In genomic region chr6:94695121-94695930, GRCm38 (mm10) we compare ENCODE assay signal across 8 mouse cellular contexts. TPM values are rescaled to one million over a fixed set of nuclear protein-coding genes. Genes with fewer than 3 reads are reported as not detected.
DNase-seq lines count a peak whose midpoint lies in the region; ATAC-seq and TF ChIP-seq lines count a peak whose summit lies in the region.

No protein-coding gene starts in this region.

- DNase-seq in cerebellum, adult 9-10 months: peak; percentile 47
- DNase-seq in cerebellum, postnatal 14 days: no peak
- DNase-seq in lung, adult 2 months: no peak
- DNase-seq in adrenal gland, postnatal 14 days: no peak

- TF ChIP-seq POLR2A in lung, adult 2 months (IDR thresholded peaks at IDR 0.05; ENCODE audit: borderline replicate concordance, extremely low read depth, low read depth, low read length): no peak

- no peaks in the 10 kb centered on the region for H3K9me3 ChIP-seq in lung, embryonic 15.5 days
- no peaks in the 10 kb centered on the region for H3K9me3 ChIP-seq in intestine, embryonic 16.5 days (ENCODE audit: control insufficient read depth, low read length)
- H3K9me3 ChIP-seq in stomach, embryonic 16.5 days (replicated peaks; ENCODE audit: control insufficient read depth, low read length): no peaks in the 10 kb centered on the region

- no peaks in the 10 kb centered on the region for H3K27me3 ChIP-seq in lung, embryonic 15.5 days
- no peaks in the 10 kb centered on the region for H3K27me3 ChIP-seq in intestine, embryonic 16.5 days (replicated peaks; ENCODE audit: control insufficient read depth, insufficient read depth, low read length)
- no peaks in the 10 kb centered on the region for H3K27me3 ChIP-seq in stomach, embryonic 16.5 days (ENCODE audit: control insufficient read depth, insufficient read depth, low read length)

- no peak overlapping the region for H3K9ac ChIP-seq in lung, embryonic 15.5 days
- H3K9ac ChIP-seq in intestine, embryonic 16.5 days (ENCODE audit: low read depth, low read length): 0 out of 2 replicates have a peak overlapping the region, but pooled peaks have one; percentile 26
- H3K9ac ChIP-seq in stomach, embryonic 16.5 days (ENCODE audit: low read length): peak overlapping the region; percentile 48

- H3K36me3 ChIP-seq in lung, embryonic 15.5 days: no peaks in the 10 kb centered on the region
- no peaks in the 10 kb centered on the region for H3K36me3 ChIP-seq in intestine, embryonic 16.5 days (ENCODE audit: control insufficient read depth, insufficient read depth, low read length)
- no peaks in the 10 kb centered on the region for H3K36me3 ChIP-seq in stomach, embryonic 16.5 days (ENCODE audit: control insufficient read depth, insufficient read depth, low read length)

- no peak for ATAC-seq in lung, embryonic 15.5 days (ENCODE audit: borderline replicate concordance, extremely low read depth, low FRiP score, low TSS enrichment)
- ATAC-seq in intestine, embryonic 16.5 days: no peak
- ATAC-seq in stomach, embryonic 16.5 days (ENCODE audit: insufficient read depth, low FRiP score): no peak
- ATAC-seq in granulocyte monocyte progenitor cell, adult 5-6 weeks (replicated peaks; ENCODE audit: poor library complexity, severe bottlenecking): no peak

- WGBS in lung, embryonic 15.5 days: 48% methylated on average over 9 of the region's 9 CpGs
- 69% methylated on average over 9 of the region's 9 CpGs for WGBS in lung, adult 2 months
- 45% methylated on average over 9 of the region's 9 CpGs for WGBS in intestine, embryonic 16.5 days
- WGBS in stomach, embryonic 16.5 days: 33% methylated on average over 9 of the region's 9 CpGs

- no peak overlapping the region for H3K27ac ChIP-seq in lung, embryonic 15.5 days
- peak overlapping the region; percentile 47; the same call in 1 of the 2 replicates for H3K27ac ChIP-seq in intestine, embryonic 16.5 days (ENCODE audit: low read length)
- peak overlapping the region; percentile 20 for H3K27ac ChIP-seq in stomach, embryonic 16.5 days (ENCODE audit: low read length)

- peaks cover 68% of the 10 kb centered on the region for H3K4me1 ChIP-seq in lung, embryonic 15.5 days
- H3K4me1 ChIP-seq in lung, adult 2 months (ENCODE audit: control insufficient read depth, insufficient read depth, low read length): 0 out of 2 replicates have a peak, but pooled peaks cover 3% of the 10 kb centered on the region
- H3K4me1 ChIP-seq in intestine, embryonic 16.5 days (ENCODE audit: control insufficient read depth, insufficient read depth, low read length): peaks cover 61% of the 10 kb centered on the region
- H3K4me1 ChIP-seq in stomach, embryonic 16.5 days (ENCODE audit: control insufficient read depth, insufficient read depth, low read length): peaks cover 69% of the 10 kb centered on the region

- 0 out of 2 replicates have a peak overlapping the region, but pooled peaks have one; percentile 92 for H3K4me2 ChIP-seq in lung, embryonic 15.5 days
- H3K4me2 ChIP-seq in intestine, embryonic 16.5 days (ENCODE audit: low read depth, low read length): peak overlapping the region; percentile 84
- peak overlapping the region; percentile 71 for H3K4me2 ChIP-seq in stomach, embryonic 16.5 days (ENCODE audit: low read depth, low read length)

- TF ChIP-seq CTCF in lung, adult 2 months (IDR thresholded peaks at IDR 0.05; ENCODE audit: insufficient read depth, low read length): no peak

- H3K4me3 ChIP-seq in lung, embryonic 15.5 days: no peak overlapping the region
- H3K4me3 ChIP-seq in lung, adult 2 months (replicated peaks; ENCODE audit: extremely low read depth, low read depth, low read length): no peak overlapping the region
- peak overlapping the region; percentile 98; the same call in 1 of the 2 replicates for H3K4me3 ChIP-seq in intestine, embryonic 16.5 days (ENCODE audit: low read length)
- H3K4me3 ChIP-seq in stomach, embryonic 16.5 days (replicated peaks; ENCODE audit: low read length): peak overlapping the region; percentile 88

RNA-seq across cellular contexts. Expression of gene Lrig1, which starts 4.6 kb away (rescaled TPM):
- 9.0 and 11.3 TPM in 2 replicates for polyA plus RNA-seq in lung, embryonic 15.5 days (2015; fragmentation: Nextera tagmentation; extraction: Ambion mirVana)
- 18.7 and 22.9 TPM in 2 replicates for polyA plus RNA-seq in lung, adult 2 months (2012; rRNA removed)
- polyA plus RNA-seq in intestine, embryonic 16.5 days (2015; fragmentation: Nextera tagmentation; extraction: Ambion mirVana): 11.8 and 14.7 TPM in 2 replicates
- 18.3 and 24.0 TPM in 2 replicates for polyA plus RNA-seq in stomach, embryonic 16.5 days (2015; fragmentation: Nextera tagmentation; extraction: Ambion mirVana)
- total RNA-seq in adrenal gland, postnatal 14 days (2021): 18.5 and 19.1 TPM in 2 replicates
- total RNA-seq in granulocyte monocyte progenitor cell, adult 5-6 weeks (2014; fragmentation: Nextera tagmentation): 0.37 and 2.0 TPM in 2 replicates
- not detected in 2 replicates for total RNA-seq in granulocyte monocyte progenitor cell, adult 5-6 weeks (2017)

Comparison
In these comparisons a context has a peak if more than half of its experiments do, and no peak if none do; other contexts are left out.
1. H3K4me3 ChIP-seq: peak in intestine, embryonic 16.5 days (single experiment) and stomach, embryonic 16.5 days (single experiment); none in lung, embryonic 15.5 days (single experiment) and lung, adult 2 months (single experiment).
2. Peak in every context shown above with its lines, with median percentiles within 50 percentile points of each other: H3K4me2 ChIP-seq.